ENCODE assay signal across 16 mouse cellular contexts in the genomic region with DNA sequence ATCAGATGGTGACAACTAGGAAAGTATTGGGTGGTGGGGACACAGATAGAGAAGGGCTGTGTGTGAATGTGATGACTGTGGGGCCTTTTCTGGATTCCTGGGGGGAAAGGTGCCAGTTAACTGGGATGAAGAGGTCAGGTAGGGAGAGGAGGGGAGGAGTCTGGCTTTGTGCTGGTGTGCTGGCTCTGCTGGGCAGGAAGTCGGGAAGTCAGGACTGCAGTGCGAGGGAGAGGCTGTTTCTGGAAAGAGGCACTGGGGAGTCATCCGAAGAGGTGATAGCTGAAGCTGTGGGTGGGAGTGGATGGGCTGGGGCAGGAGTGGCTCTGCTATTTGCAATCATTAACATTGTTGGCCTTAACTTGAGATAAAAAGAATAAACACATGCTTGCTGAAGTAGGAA. TPM values are rescaled to one million over a fixed set of nuclear protein-coding genes. Genes with fewer than 3 reads are reported as not detected.
A peak's percentile ranks its signal among the peaks of the same experiment; 100 is the strongest.
DNase-seq lines count a peak whose midpoint lies in the region; ATAC-seq and TF ChIP-seq lines count a peak whose summit lies in the region.
"Had no signal": no experiment of that assay in that cellular context is flagged by ENCODE, and none has a peak within 500 bp of the region (broad histone marks: within the 10 kb centered on the region; RNA-seq: fewer than 3 reads in every experiment).

No protein-coding gene starts in this region.

- TF ChIP-seq POLR2A in small intestine, adult 2 months (IDR thresholded peaks at IDR 0.05; ENCODE audit: low read depth, low read length), result no peak

- H3K9me3 ChIP-seq in heart, embryonic 12.5 days (replicated peaks), result 0 out of 2 replicates have a peak, but pooled peaks cover 2% of the 10 kb centered on the region
- H3K9me3 ChIP-seq in kidney, embryonic 16.5 days (ENCODE audit: low read length), result no peaks in the 10 kb centered on the region
- H3K9me3 ChIP-seq: limb, embryonic 15.5 days; midbrain, embryonic 15.5 days had no signal

- no peak overlapping the region for H3K9ac ChIP-seq in heart, embryonic 12.5 days
- no peak overlapping the region for H3K9ac ChIP-seq in kidney, embryonic 16.5 days (replicated peaks; ENCODE audit: low read length)
- H3K9ac ChIP-seq: limb, embryonic 15.5 days; midbrain, embryonic 15.5 days had no signal

- peaks cover 19% of the 10 kb centered on the region for H3K4me1 ChIP-seq in heart, embryonic 12.5 days (replicated peaks)
- H3K4me1 ChIP-seq in kidney, embryonic 16.5 days (ENCODE audit: insufficient read depth, low read length), result peaks cover 3% of the 10 kb centered on the region; the same call in 1 of the 2 replicates
- peaks cover 2% of the 10 kb centered on the region; the same call in 1 of the 2 replicates for H3K4me1 ChIP-seq in small intestine, adult 2 months (ENCODE audit: control insufficient read depth, insufficient read depth, insufficient read length, low read length)
- H3K4me1 ChIP-seq: midbrain, embryonic 15.5 days had no signal

- peak; percentile 48; the same call in 1 of the 2 replicates for ATAC-seq in heart, embryonic 12.5 days (ENCODE audit: insufficient number of reproducible peaks, low FRiP score)
- ATAC-seq in kidney, embryonic 16.5 days (ENCODE audit: low FRiP score, low TSS enrichment), result 0 out of 2 replicates have a peak, but pooled peaks have one; percentile 19
- ATAC-seq in CD4-positive, CD25-positive, alpha-beta regulatory T cell, adult 4 months, result no peak
- ATAC-seq: hindbrain, embryonic 16.5 days; midbrain, embryonic 15.5 days; Patski had no signal

- H3K4me2 ChIP-seq in heart, embryonic 12.5 days, result no peak overlapping the region
- no peak overlapping the region for H3K4me2 ChIP-seq in kidney, embryonic 16.5 days (replicated peaks; ENCODE audit: low read depth, low read length)
- H3K4me2 ChIP-seq: limb, embryonic 15.5 days; midbrain, embryonic 15.5 days had no signal

- no peak overlapping the region for H3K4me3 ChIP-seq in heart, embryonic 12.5 days
- H3K4me3 ChIP-seq in kidney, embryonic 16.5 days (ENCODE audit: low read length), result no peak overlapping the region
- no peak overlapping the region for H3K4me3 ChIP-seq in small intestine, adult 2 months (ENCODE audit: low read depth, low read length)
- H3K4me3 ChIP-seq: erythroblast, embryonic 14.5 days; limb, embryonic 15.5 days; midbrain, embryonic 15.5 days had no signal

- H3K27me3 ChIP-seq in heart, embryonic 12.5 days (replicated peaks), result no peaks in the 10 kb centered on the region
- no peaks in the 10 kb centered on the region for H3K27me3 ChIP-seq in kidney, embryonic 16.5 days (ENCODE audit: insufficient read depth, low read length)
- H3K27me3 ChIP-seq in small intestine, adult 2 months (ENCODE audit: control insufficient read depth, insufficient read depth, low read length), result no peaks in the 10 kb centered on the region
- H3K27me3 ChIP-seq: limb, embryonic 15.5 days; midbrain, embryonic 15.5 days; Patski had no signal

- no peak for TF ChIP-seq CTCF in small intestine, adult 2 months (IDR thresholded peaks at IDR 0.05; ENCODE audit: extremely low read depth, insufficient read length, insufficient replicate concordance, low read depth, low read length)

- H3K27ac ChIP-seq in heart, embryonic 12.5 days (ENCODE audit: poor library complexity, severe bottlenecking), result peak overlapping the region; percentile 36; the same call in 1 of the 2 replicates
- no peak overlapping the region for H3K27ac ChIP-seq in kidney, embryonic 16.5 days (ENCODE audit: low read length)
- H3K27ac ChIP-seq in small intestine, adult 2 months (ENCODE audit: insufficient read depth, low read depth, low read length), result 0 out of 2 replicates have a peak overlapping the region, but pooled peaks have one; percentile 39
- H3K27ac ChIP-seq: limb, embryonic 15.5 days; midbrain, embryonic 15.5 days had no signal

- peak; percentile 4 for DNase-seq in kidney, adult 11 months
- DNase-seq in kidney, adult 18-20 months, result no peak
- DNase-seq in neural tube, embryonic 10.5 days (ENCODE audit: extremely low spot score, low spot score), result no peak
- DNase-seq in cerebellum, adult 11-12 months, result no peak
- DNase-seq: spleen, adult 18-20 months; thymus, postnatal 36 days had no signal

- 7% methylated on average over 3 of the region's 3 CpGs for WGBS in heart, embryonic 12.5 days
- WGBS in kidney, embryonic 16.5 days, result 18% methylated on average over 3 of the region's 3 CpGs
- WGBS in small intestine, adult 2 months, result 10% methylated on average over 3 of the region's 3 CpGs

- H3K36me3 ChIP-seq in heart, embryonic 12.5 days, result no peaks in the 10 kb centered on the region
- H3K36me3 ChIP-seq in kidney, embryonic 16.5 days (ENCODE audit: insufficient read depth, low read length), result no peaks in the 10 kb centered on the region
- 0 out of 2 replicates have a peak, but pooled peaks cover 2% of the 10 kb centered on the region for H3K36me3 ChIP-seq in small intestine, adult 2 months (ENCODE audit: control insufficient read depth, insufficient read depth, low read length)
- H3K36me3 ChIP-seq: limb, embryonic 15.5 days; midbrain, embryonic 15.5 days had no signal

RNA-seq across cellular contexts. Expression of gene Plce1, which starts 23.7 kb away (rescaled TPM):
- 8.4 and 10.5 TPM in 2 replicates for polyA plus RNA-seq in heart, embryonic 12.5 days (2016; fragmentation: Nextera tagmentation; extraction: Ambion mirVana)
- 3.0 and 3.2 TPM in 2 replicates for polyA plus RNA-seq in kidney, embryonic 16.5 days (2015; fragmentation: Nextera tagmentation; extraction: Ambion mirVana)
- polyA plus RNA-seq in small intestine, adult 2 months (2012; rRNA removed), result 1.6 and 2.6 TPM in 2 replicates
- under 1 TPM; 0.09 to 0.20 TPM for polyA plus RNA-seq in CD4-positive, CD25-positive, alpha-beta regulatory T cell, adult 4 months (2017; shearing (Covaris generic))
- polyA plus RNA-seq: C2C12; erythroblast, embryonic 14.5 days had no signal
